Mouse (Mus musculus) heart, postnatal 0 days (tissue): Measurements from ENCODE around the gene Csnk2b. TPM values are rescaled to one million over a fixed set of nuclear protein-coding genes. Genes with fewer than 3 reads are reported as not detected.

ENCODE experiments used
- ATAC-seq: fragments of 200-750 bp; cut with Nextera tagmentation; 2 replicates; pipeline ENCODE4 v1.8.0; 2017; ENCODE audit warnings: low read depth, moderate number of reproducible peaks, moderate library complexity; ENCODE audit not compliant: insufficient read depth
- DNase-seq: peaks from one replicate; pipeline ENCODE4 v3.0.0-alpha.2; 2016; ENCODE audit warnings: low spot score
- H3K27ac ChIP-seq: fragments of 300-500 bp; sonication (generic); 2 replicates; pipeline ENCODE4 v1.5.1; 2014; ENCODE audit warnings: low read depth, mild to moderate bottlenecking
- H3K27me3 ChIP-seq: fragments of 300-500 bp; sonication (generic); 2 replicates; pipeline ENCODE4 v1.6.1; 2014; ENCODE audit warnings: low read length, mixed read lengths; ENCODE audit not compliant: control insufficient read depth, insufficient read depth
- H3K36me3 ChIP-seq: fragments of 300-500 bp; sonication (generic); replicated peaks from 2 replicates; pipeline ENCODE4 v1.6.1; 2014; ENCODE audit warnings: low read length, mixed read lengths; ENCODE audit not compliant: control insufficient read depth, insufficient read depth
- H3K4me1 ChIP-seq: fragments of 300-500 bp; sonication (generic); 2 replicates; pipeline ENCODE4 v1.6.1; 2014; ENCODE audit warnings: antibody characterized with exemption; ENCODE audit not compliant: control insufficient read depth, insufficient read depth
- H3K4me2 ChIP-seq: fragments of 300-500 bp; sonication (generic); 2 replicates; pipeline ENCODE4 v1.6.1; 2014; ENCODE audit warnings: low read depth, mild to moderate bottlenecking, low read length, moderate library complexity
- H3K4me3 ChIP-seq: fragments of 300-500 bp; sonication (generic); 2 replicates; pipeline ENCODE4 v1.5.1; 2014; ENCODE audit warnings: low read depth, low read length
- H3K9ac ChIP-seq: fragments of 300-500 bp; sonication (generic); replicated peaks from 2 replicates; pipeline ENCODE4 v1.6.1; 2014; ENCODE audit warnings: low read depth, low read length, mixed read lengths
- H3K9me3 ChIP-seq: fragments of 300-500 bp; sonication (generic); replicated peaks from 2 replicates; pipeline ENCODE4 v1.6.1; 2016; ENCODE audit warnings: low read length; ENCODE audit not compliant: control insufficient read depth
- CTCF ChIP-seq: IDR thresholded peaks from 2 replicates; pipeline ENCODE4 v1.5.1; 2016; ENCODE audit warnings: antibody characterized with exemption, control low read depth, low read depth
- EP300 ChIP-seq: IDR thresholded peaks from 2 replicates; pipeline ENCODE4 v1.6.1; 2016; ENCODE audit warnings: antibody characterized with exemption, low read depth
- WGBS: fragments of 180-500 bp; shearing (Covaris S2); extraction: QIAGEN DNeasy Blood & Tissue Kit; methylation state at CpG from one replicate; pipeline ENCODE4 v1.1.7; 2014; 5-methylcytosine and 5-hydroxymethylcytosine counted together
- polyA plus RNA-seq: library from polyadenylated mRNA; unstranded; fragments of >200 nt; fragmentation: Nextera tagmentation; extraction: Ambion mirVana; gene quantifications from 2 replicates; pipeline ENCODE4 v1.2.1, GENCODE M21; 2015
- total RNA-seq: library from RNA; depleted of rRNA; stranded (reverse); fragments of >200 nt; gene quantifications from 2 replicates; pipeline ENCODE4 v1.2.3, GENCODE M21; 2014; ENCODE audit warnings: low replicate concordance

The Csnk2b gene
- total and polyA plus RNA-seq, 2 experiments from 2014 or later: 232 to 244 TPM

DNA sequence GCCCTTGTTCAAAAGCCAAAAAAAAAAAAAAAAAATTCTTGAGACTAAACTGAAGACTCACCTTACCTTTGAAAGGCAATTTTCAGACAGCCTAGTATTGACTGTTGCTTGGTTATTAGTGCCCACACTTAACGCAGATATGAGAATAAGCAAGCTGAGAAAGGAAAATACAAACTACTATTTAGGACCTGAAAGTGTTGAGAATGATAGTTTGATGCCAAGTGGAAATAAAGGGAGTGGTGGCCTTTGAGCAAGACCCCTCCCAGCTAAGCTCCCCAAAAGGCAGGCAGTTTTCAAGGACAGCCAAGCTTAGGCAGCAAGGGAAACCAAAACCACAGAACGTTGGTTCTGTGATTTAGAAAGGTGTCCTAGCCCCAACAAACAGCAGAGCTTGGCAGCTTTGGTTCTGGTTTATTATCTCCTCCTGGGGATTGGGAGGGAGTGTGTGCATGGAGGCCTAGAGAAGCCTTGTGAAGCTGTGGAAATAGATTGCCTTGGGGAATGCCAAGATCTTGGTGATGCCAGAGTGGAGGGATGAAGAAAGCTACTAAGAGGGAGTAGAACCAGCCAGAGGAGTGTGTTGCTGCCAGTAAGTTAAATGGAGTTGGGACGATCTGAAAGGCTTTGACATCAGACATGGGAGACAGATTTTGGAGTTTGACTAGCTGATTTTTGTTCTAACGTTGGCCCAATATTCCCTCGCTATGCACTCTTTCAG lies 26.2 kb upstream of the Csnk2b start:
- DNase-seq: no peak
- Histone ChIP-seq H3K27me3 (no peaks in the 10 kb centered on the region), H3K4me2 (no peak overlapping the region), H3K9ac (no peak overlapping the region), H3K4me1 (no peaks in the 10 kb centered on the region), H3K9me3 (no peaks in the 10 kb centered on the region), H3K4me3 (no peak overlapping the region), H3K27ac (no peak overlapping the region), H3K36me3 (peaks cover 98% of the 10 kb centered on the region)
- no peak for ATAC-seq
- TF ChIP-seq EP300 (no peak), CTCF (no peak)
- WGBS: 67% methylated on average over 5 of the region's 5 CpGs

- H3K27ac ChIP-seq: no peak overlapping the region
- H3K9me3 ChIP-seq: no peaks in the 10 kb centered on the region
- TF ChIP-seq EP300 (no peak), CTCF (no peak)
- 64% methylated on average over 3 of the region's 3 CpGs for WGBS
- H3K36me3 ChIP-seq: peaks cover 98% of the 10 kb centered on the region
- H3K27me3 ChIP-seq: no peaks in the 10 kb centered on the region
- no peak overlapping the region for H3K4me3 ChIP-seq
- DNase-seq: no peak
- H3K4me1 ChIP-seq: no peaks in the 10 kb centered on the region
- no peak overlapping the region for H3K9ac ChIP-seq
- H3K4me2 ChIP-seq: no peak overlapping the region
- no peak for ATAC-seq
These were observed 25.5 kb upstream of the Csnk2b start for GRCm38 (mm10) chr17:35147348-35147747.

DNA sequence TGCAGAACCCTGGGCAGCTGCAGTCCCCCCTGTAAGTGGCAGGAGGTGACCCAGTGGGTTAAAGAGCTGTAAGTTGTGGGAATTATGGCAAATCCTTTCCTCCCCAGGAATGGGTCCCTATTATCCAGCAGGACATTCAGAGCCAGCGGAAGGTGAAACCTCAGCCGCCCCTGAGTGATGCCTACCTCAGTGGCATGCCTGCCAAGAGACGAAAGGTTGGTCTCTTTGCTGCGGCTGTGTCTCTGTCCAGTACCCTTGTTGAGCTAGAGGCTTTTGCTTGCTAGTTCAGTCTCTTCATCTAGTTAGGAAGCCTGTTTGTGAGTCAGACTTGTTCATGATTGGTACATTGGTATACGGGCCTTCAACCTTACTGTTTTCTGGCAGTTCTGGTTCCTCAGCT lies 24.3 kb upstream of the Csnk2b start:
- Histone ChIP-seq H3K4me3 (no peak overlapping the region), H3K27me3 (no peaks in the 10 kb centered on the region), H3K36me3 (peaks cover 98% of the 10 kb centered on the region), H3K4me1 (no peaks in the 10 kb centered on the region), H3K4me2 (no peak overlapping the region), H3K9ac (no peak overlapping the region), H3K9me3 (no peaks in the 10 kb centered on the region), H3K27ac (no peak overlapping the region)
- WGBS: 80% methylated on average over 5 of the region's 5 CpGs
- TF ChIP-seq CTCF: no peak
- TF ChIP-seq EP300: no peak
- ATAC-seq (no peak), DNase-seq (no peak)

- no peak for DNase-seq
- no peaks in the 10 kb centered on the region for H3K27me3 ChIP-seq
- no peak for ATAC-seq
- WGBS: 84% methylated on average over 6 of the region's 6 CpGs
- H3K27ac ChIP-seq: no peak overlapping the region
- H3K9ac ChIP-seq: no peak overlapping the region
- H3K4me1 ChIP-seq: no peaks in the 10 kb centered on the region; the same call in 1 of the 2 replicates
- no peaks in the 10 kb centered on the region for H3K9me3 ChIP-seq
- TF ChIP-seq EP300: no peak
- TF ChIP-seq CTCF: no peak
- H3K4me3 ChIP-seq: no peak overlapping the region
- peaks cover 88% of the 10 kb centered on the region for H3K36me3 ChIP-seq
- no peak overlapping the region for H3K4me2 ChIP-seq
These were observed 20.1 kb upstream of the Csnk2b start for GRCm38 (mm10) chr17:35141971-35142370.

GRCm38 (mm10) chr17:35140490-35140996 lies 18.7 kb upstream of the Csnk2b start:
- Histone ChIP-seq H3K9ac (no peak overlapping the region), H3K27ac (no peak overlapping the region), H3K9me3 (no peaks in the 10 kb centered on the region), H3K4me1 (no peaks in the 10 kb centered on the region; the same call in 1 of the 2 replicates), H3K4me3 (no peak overlapping the region), H3K27me3 (no peaks in the 10 kb centered on the region), H3K4me2 (no peak overlapping the region), H3K36me3 (peaks cover 74% of the 10 kb centered on the region)
- ATAC-seq: no peak
- WGBS: 77% methylated on average over 16 of the region's 16 CpGs
- no peak for TF ChIP-seq CTCF
- TF ChIP-seq EP300: no peak
- DNase-seq: no peak

- WGBS: 86% methylated on average over 3 of the region's 3 CpGs
- H3K27ac ChIP-seq: no peak overlapping the region
- ATAC-seq (no peak), DNase-seq (no peak)
- H3K4me2 ChIP-seq: no peak overlapping the region
- H3K4me3 ChIP-seq: no peak overlapping the region
- peaks cover 61% of the 10 kb centered on the region for H3K36me3 ChIP-seq
- TF ChIP-seq CTCF (no peak), EP300 (no peak)
- no peaks in the 10 kb centered on the region for H3K9me3 ChIP-seq
- no peak overlapping the region for H3K9ac ChIP-seq
- H3K4me1 ChIP-seq: no peaks in the 10 kb centered on the region; the same call in 1 of the 2 replicates
- H3K27me3 ChIP-seq: no peaks in the 10 kb centered on the region
These were observed 17.4 kb upstream of the Csnk2b start for GRCm38 (mm10) chr17:35139269-35139668.
